Mouse (Mus musculus) liver, postnatal 0 days (tissue): ENCODE data around the gene Tepsin.

Experiments
- CTCF ChIP-seq: sonication (generic); IDR thresholded peaks from 2 replicates; pipeline ENCODE4 v1.5.1; 2016; ENCODE audit warnings: antibody characterized with exemption, low read depth
- EP300 ChIP-seq: IDR thresholded peaks from 2 replicates; pipeline ENCODE4 v1.6.1; 2016; ENCODE audit warnings: antibody characterized with exemption, low read depth, mild to moderate bottlenecking

DNA sequence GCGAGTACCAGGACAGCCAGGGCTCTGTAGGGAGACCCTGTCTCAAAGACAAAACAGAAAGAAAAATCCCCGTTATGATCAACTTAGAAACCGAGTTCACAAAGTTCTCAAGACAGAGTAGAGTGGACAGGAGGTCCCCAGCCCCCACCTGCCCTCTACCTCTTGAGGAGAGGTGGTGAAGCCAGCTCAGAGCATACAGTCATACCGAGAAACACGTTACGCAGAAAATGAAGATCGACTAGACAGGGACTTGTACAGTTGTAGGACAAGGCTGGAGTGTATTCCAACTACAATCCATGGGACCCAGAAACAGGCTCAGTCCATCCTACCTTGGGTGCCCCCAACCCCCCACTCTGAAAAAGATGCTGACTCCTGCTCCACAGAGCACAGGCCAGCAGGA lies 20.6 kb upstream of the Tepsin start:
- no peak for TF ChIP-seq CTCF
- no peak for TF ChIP-seq EP300
